Mouse (Mus musculus) testis, postnatal 10 days (tissue): Measurements from ENCODE around the gene Ube2c.

ENCODE experiments used
- DNase-seq: peaks from one replicate; pipeline ENCODE4 v3.0.0; 2021; ENCODE audit warnings: low spot score

The Ube2c gene

GRCm38 (mm10) chr2:164769258-164770037 lies at the start of gene Ube2c:
TSS of gene Ube2c (plus strand) at chr2:164769898.
- DNase-seq = peak; percentile 96

- DNase-seq = no peak
Measured at GRCm38 (mm10) chr2:164723276-164723675, 46.4 kb upstream of the Ube2c start.

- DNase-seq = peak; percentile 86
Measured at GRCm38 (mm10) chr2:164725895-164726619, 43.6 kb upstream of the Ube2c start.

DNA sequence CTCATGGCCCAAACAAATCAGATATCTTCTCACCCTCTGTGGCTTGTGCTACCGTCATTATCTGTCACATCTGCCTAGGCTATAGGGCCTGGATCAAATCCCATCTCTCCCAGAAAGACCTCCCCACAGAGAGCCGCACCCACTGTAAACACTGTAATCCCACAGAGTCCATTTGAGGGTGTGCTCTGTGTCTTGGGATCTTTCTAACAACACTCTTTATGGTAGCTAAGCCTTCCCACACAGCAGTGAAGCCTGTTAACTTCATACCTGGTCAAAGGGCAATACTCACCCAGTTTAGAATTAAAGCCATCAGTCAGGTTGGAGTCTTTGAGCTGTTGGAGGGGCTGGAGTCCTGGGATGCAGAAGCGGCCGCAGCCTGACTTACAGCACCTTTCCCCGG lies 38.0 kb upstream of the Ube2c start:
- DNase-seq = no peak

DNA sequence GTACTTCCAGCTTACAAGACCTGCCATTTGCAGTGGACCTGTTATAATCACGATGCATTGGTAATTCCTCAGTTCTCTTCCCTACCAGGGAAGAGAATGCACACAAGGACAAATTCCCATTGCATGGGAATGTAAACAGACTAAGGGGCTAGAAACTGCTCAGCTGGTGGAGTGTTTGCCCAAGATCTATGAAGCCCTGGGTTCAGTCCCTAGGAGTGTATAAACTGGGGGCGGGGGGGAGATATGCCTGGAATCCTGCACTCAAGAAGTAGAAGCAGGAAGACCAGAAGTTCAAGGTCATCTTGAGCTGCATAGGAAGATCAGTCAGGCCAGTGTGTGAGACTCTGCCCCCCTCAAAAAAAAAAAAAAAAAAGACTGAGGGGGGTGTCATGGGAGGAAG lies 36.4 kb upstream of the Ube2c start:
- DNase-seq = no peak

DNA sequence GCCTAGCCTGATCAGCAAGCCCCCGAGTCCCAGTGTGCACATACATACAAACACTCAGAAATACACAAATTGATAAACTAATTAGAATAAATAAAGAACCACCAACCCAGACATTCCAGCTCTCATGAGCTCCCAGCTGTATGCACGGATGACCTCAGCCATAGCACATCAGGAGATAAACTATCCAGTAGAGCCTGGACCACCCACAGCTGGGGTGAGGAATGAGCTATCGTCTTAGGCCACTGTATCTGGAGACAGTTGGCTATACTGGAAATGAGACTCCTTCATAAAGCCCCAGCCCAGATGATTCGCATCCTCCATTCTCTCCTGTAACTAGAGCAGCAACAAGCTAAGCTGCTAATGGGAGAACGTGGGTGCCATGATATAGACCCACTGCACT lies 34.9 kb upstream of the Ube2c start:
- no peak for DNase-seq

DNA sequence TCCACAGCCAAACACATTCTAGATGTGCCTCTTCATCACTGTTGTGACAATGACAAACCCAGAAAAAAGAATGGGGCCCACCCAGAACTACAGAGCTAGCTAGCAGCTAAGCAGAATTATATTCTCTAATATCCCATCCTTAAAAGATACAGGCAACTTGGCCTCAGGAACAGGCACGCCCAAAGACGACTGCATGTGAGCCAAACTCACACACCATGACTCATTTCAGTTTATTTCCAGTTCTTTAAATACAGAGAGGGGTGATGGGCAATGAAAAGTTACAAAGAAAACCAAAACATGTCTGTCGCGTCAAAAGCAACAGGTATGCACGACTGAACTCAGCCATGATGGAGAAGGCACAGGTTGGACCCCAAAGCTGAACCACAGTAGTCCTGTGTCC lies 34.3 kb upstream of the Ube2c start:
- DNase-seq = no peak

GRCm38 (mm10) chr2:164737377-164738090 lies 32.2 kb upstream of the Ube2c start:
- no peak for DNase-seq

GRCm38 (mm10) chr2:164739876-164740275 lies 29.8 kb upstream of the Ube2c start:
- DNase-seq = no peak

DNA sequence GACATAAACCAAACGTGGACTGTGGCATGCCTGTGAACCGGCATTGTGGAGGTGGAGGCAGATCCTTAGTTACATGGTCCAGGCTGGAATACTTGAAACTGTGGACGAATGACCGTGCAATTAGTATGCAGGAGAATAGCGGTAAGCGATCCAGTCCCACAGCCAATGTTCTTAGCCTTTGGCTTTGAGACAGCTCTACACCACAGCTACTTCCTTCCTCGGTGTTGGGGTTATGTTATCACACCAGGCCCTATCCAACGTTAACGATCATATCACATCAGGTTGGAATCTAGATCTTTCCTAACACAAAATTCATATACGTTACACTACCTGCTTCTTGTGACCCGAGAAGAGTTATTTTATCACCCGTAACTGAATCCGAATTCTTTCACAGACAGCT lies 24.7 kb upstream of the Ube2c start:
- no peak for DNase-seq

GRCm38 (mm10) chr2:164745843-164746479 lies 23.7 kb upstream of the Ube2c start, which contains the start of the genes Wfdc3 and Dnttip1:
TSS of gene Wfdc3 (minus strand) at chr2:164745931.
TSS of gene Dnttip1 (plus strand) at chr2:164745983.
- DNase-seq = peak; percentile 98

DNA sequence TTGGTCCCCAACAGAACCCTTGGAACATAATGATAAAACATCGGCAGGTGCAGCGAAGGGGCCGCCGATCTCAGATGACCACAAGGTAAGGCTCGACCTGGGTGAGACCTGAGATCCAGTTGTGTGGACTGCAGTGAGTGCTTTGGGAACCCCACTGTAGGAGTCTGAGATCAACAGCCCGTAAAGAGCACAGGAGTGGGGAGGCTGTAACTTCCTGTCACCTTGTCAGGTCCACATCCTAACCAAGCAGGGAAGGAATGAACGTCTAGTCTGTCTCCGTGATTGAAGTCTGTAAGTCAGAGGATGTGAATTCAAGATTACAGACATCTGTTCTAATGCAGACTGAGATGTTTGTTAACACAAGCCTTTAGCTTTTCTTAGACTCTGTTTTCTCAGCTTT lies 23.0 kb upstream of the Ube2c start:
- DNase-seq = no peak

- no peak for DNase-seq
Measured at GRCm38 (mm10) chr2:164748191-164748590, 21.5 kb upstream of the Ube2c start.

DNA sequence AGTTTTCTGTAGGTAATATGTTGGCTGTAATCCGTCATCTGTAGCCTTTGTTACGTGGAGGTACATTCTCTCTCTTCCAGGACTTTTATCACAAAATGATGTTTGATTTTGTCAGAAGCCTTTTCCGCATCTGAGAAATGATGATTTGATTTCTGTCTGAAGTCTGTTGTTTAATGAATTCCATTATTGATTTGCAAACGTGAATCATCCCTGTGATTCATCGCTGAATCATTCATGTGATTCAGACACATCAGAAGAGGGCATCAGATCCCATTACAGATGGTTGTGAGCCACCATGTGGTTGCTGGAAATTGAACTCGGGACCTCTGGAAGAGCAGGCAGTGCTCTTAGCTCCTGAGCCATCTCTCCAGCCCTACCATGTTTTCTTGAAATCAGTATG lies 20.7 kb upstream of the Ube2c start:
- DNase-seq = no peak

DNA sequence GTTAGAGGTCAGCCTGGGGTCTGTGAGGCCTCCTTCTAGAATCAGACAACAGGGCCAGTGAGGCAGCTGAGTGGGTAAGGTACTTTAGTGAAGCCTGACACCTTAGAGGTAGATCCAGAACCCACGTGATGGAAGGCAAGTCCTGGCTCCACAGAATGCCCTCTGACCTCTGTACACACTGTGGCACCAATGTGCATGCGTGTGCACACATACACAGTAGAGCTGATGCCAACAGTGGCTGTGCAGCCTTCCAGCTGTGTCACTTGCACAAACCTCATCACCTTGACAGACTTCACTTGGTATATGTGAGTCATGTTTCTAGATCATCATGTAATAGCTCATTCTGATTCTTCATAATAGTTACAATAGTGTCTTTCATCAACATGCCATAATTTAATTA lies 17.2 kb upstream of the Ube2c start:
- no peak for DNase-seq

DNA sequence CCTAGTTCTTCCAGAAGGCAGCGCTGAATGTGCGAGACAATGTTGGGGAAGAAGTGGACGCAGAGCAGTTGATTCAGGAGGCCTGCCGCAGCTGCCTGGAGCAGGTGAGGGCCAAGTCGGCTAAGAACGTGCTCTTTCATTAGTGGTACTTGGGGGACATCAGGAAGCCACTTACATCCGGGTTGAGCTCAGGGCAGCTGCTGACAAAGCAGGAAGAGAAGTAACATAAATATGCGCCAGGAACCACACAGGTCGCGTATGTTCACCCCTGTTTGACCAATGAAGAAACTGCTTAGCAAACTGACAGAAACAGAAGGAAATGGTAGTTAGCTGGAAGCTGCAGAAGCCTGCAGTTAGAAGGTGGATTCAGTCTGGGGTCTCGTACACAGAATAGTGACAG lies 15.6 kb upstream of the Ube2c start:
- no peak for DNase-seq

- no peak for DNase-seq
Measured at GRCm38 (mm10) chr2:164754800-164755199, 14.9 kb upstream of the Ube2c start.

- no peak for DNase-seq
Measured at GRCm38 (mm10) chr2:164757841-164758240, 11.9 kb upstream of the Ube2c start.

DNA sequence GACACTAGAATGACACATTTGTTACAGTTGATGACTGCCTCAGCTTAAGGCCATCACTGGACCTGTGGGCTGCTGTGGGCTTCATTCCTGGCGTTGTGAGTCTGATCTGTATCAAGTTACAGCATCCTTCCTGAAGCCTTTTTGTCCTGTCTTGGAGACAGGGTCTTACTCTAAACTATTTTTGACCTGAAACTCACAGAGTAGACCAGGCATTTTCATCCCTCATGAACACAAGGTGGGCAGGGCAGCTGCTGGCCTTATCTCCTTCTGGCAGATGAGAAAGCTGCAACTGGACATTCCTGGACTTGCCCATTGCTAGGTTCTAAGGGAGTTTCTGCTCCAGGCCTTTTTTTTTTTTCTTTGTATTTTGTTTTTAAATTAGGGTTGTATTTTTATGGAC lies 11.0 kb upstream of the Ube2c start:
- no peak for DNase-seq

DNA sequence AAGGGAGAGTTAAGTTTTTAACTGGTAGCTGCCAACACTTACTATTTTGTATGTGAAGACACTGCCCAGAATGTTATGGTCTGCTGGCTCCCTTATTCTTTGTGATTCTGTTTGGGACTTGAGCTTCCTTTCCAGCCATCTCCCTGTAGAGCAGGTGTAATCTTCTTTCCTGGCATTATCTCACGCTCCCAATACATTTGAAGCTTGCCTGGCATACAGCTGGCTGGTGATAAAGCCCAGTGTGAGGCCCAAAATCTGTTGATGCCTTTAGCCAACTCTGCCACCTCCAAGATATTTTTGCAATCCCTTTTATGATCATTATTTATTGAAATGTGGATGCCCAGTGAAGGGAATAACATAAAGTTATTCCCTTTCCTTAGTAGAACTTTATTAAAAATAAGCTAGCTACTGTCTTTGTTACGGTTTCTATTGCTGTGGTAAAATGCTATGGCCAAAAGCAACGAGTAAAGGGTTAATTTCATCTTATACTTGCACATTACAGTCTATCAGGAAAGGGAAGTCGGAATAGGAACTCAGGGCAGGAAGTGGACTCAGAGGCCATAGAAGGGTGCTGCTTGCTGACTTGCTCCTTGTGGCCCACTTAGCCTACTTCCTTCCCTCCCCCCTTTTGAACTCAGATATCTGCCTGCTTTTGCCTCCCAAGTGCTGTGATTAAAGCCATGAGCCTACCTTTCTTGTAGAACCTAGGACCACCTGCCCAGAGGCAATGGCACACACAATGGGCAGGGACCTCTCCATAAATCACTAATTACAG lies 9.5 kb upstream of the Ube2c start:
- no peak for DNase-seq

- DNase-seq = no peak
Measured at GRCm38 (mm10) chr2:164761502-164761901, 8.2 kb upstream of the Ube2c start.

DNA sequence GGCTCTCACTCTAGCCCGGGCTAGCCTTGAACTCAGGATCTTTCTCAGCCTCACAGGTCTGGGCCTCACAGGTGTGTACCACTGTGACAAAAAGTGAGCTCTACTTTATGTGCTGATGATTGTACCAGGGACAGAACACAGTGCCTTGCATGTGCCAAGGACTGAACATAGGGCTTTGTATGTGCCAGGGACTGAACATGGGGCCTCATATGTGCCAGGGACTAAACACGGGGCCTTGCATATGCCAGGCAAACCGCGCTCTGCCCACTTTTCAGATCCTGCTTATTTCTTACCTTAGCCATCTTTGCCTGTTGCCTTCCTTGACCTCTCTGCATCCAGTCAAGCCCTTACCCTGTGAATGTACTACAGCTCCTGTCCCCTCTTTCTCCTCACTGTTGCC lies 7.7 kb upstream of the Ube2c start:
- no peak for DNase-seq
